Mouse (Mus musculus): ENCODE measurements around the gene Ahsa2. TPM values are rescaled to one million over a fixed set of nuclear protein-coding genes. Genes with fewer than 3 reads are reported as not detected.

The Ahsa2 gene
- total and polyA plus RNA-seq, 3 experiments: 51.0 to 69.4 (median 58.9) TPM

- TF ChIP-seq RAD21 (IDR thresholded peaks at IDR 0.05; ENCODE audit: low read depth, low read length): no peak
- TF ChIP-seq IRF4 (IDR thresholded peaks at IDR 0.05; ENCODE audit: low read depth, low read length): no peak
- no peak for TF ChIP-seq CHD1 (IDR thresholded peaks at IDR 0.05; ENCODE audit: low read depth, low read length)
- no peak for TF ChIP-seq POLR2AphosphoS2 (IDR thresholded peaks at IDR 0.05; ENCODE audit: low read depth, low read length)
- no peak for TF ChIP-seq JUN (IDR thresholded peaks at IDR 0.05; ENCODE audit: insufficient read depth, low read depth, low read length)
- no peak for TF ChIP-seq MAFK (IDR thresholded peaks at IDR 0.05; ENCODE audit: insufficient replicate concordance, low read length)
- TF ChIP-seq SIN3A (IDR thresholded peaks at IDR 0.05; ENCODE audit: low read length): no peak
- TF ChIP-seq HCFC1 (IDR thresholded peaks at IDR 0.05; ENCODE audit: low read depth, low read length): no peak
- TF ChIP-seq UBTF (IDR thresholded peaks at IDR 0.05; ENCODE audit: low read depth, low read length): no peak
- no peak for TF ChIP-seq KAT2A (IDR thresholded peaks at IDR 0.05; ENCODE audit: insufficient replicate concordance, low read length)
- TF ChIP-seq USF2 (conservative IDR thresholded peaks at IDR 0.05; ENCODE audit: low read depth, low read length): no peak
- no peak for TF ChIP-seq GABPA (IDR thresholded peaks at IDR 0.05; ENCODE audit: insufficient replicate concordance, low read depth, low read length)
- no peak for TF ChIP-seq MYC (IDR thresholded peaks at IDR 0.05; ENCODE audit: low read depth, low read length)
- TF ChIP-seq MXI1 (IDR thresholded peaks at IDR 0.05; ENCODE audit: low read depth, low read length): no peak
- in situ Hi-C loops (cut with MboI; ENCODE audit: low pct_ligation_motif_present, low pct_unique_long_range_greater_than_20kb, low sequenced_read_pairs) (no loop called here), dilution Hi-C loops (cut with MboI; ENCODE audit: extremely low pct_ligation_motif_present, extremely low pct_unique_long_range_greater_than_20kb, low sequenced_read_pairs) (no loop called here)
- DNase-seq (ENCODE audit: extremely low read depth): no peak
- H3K27me3 ChIP-seq (replicated peaks): peaks cover 1% of the 10 kb centered on the region
- no peak overlapping the region for H3K4me3 ChIP-seq (replicated peaks in 1 of 3; ENCODE audit: low read depth in 2 of 3, low read length in 2 of 3, poor library complexity in 1 of 3)
- no peaks in the 10 kb centered on the region for H3K36me3 ChIP-seq (replicated peaks in 1 of 2; ENCODE audit: control insufficient read depth in 1 of 2, insufficient read depth in 1 of 2, low read length in 1 of 2)
- H3K9ac ChIP-seq (ENCODE audit: insufficient read depth, low read depth): no peak overlapping the region
- peaks cover 2 to 4% of the 10 kb centered on the region in 2 experiments; a peak in 2 of 4 replicates for H3K4me1 ChIP-seq (ENCODE audit: control insufficient read depth in 1 of 2, insufficient read depth in 2 of 2)
- H3K4me2 ChIP-seq (ENCODE audit: insufficient read depth, low read depth, poor library complexity, severe bottlenecking): no peak overlapping the region
- no peaks in the 10 kb centered on the region for H3K79me2 ChIP-seq (replicated peaks; ENCODE audit: control insufficient read depth, extremely low read depth, insufficient read depth, poor library complexity, severe bottlenecking)
- H3K27ac ChIP-seq (ENCODE audit: insufficient read depth, low read depth): no peak overlapping the region
- H3K9me3 ChIP-seq (replicated peaks; ENCODE audit: low read length): no peaks in the 10 kb centered on the region
Measured at GRCm38 (mm10) chr11:23537446-23537845, 39.6 kb upstream of the Ahsa2 start.

- no peak for DNase-seq (ENCODE audit: extremely low read depth)
Measured at GRCm38 (mm10) chr11:23520473-23521205, 22.8 kb upstream of the Ahsa2 start, which contains the start of gene 1700093K21Rik. Gene 1700093K21Rik, minus strand, starts transcription at chr11:23521155.

More at GRCm38 (mm10) chr11:23520473-23521205, 22.8 kb upstream of the Ahsa2 start, which contains the start of gene 1700093K21Rik:
- H3K27me3 ChIP-seq (replicated peaks): no peaks in the 10 kb centered on the region
- H3K4me3 ChIP-seq (replicated peaks in 1 of 3; ENCODE audit: low read depth in 2 of 3, low read length in 2 of 3, poor library complexity in 1 of 3): no peak within 1 kb of the TSS
- no peaks in the 10 kb centered on the region for H3K79me2 ChIP-seq (replicated peaks; ENCODE audit: control insufficient read depth, extremely low read depth, insufficient read depth, poor library complexity, severe bottlenecking)
- peaks cover 2% of the 10 kb centered on the region for H3K9me3 ChIP-seq (replicated peaks; ENCODE audit: low read length)
- H3K27ac ChIP-seq (ENCODE audit: insufficient read depth, low read depth): no peak within 1 kb of the TSS
- H3K36me3 ChIP-seq (replicated peaks in 1 of 2; ENCODE audit: control insufficient read depth in 1 of 2, insufficient read depth in 1 of 2, low read length in 1 of 2): no peaks in the 10 kb centered on the region
- H3K9ac ChIP-seq (ENCODE audit: insufficient read depth, low read depth): no peak within 1 kb of the TSS
- H3K4me1 ChIP-seq (ENCODE audit: control insufficient read depth in 1 of 2, insufficient read depth in 2 of 2): no peaks in the 10 kb centered on the region
- dilution Hi-C loops (cut with MboI; ENCODE audit: extremely low pct_ligation_motif_present, extremely low pct_unique_long_range_greater_than_20kb, low sequenced_read_pairs) (no loop called here), in situ Hi-C loops (cut with MboI; ENCODE audit: low pct_ligation_motif_present, low pct_unique_long_range_greater_than_20kb, low sequenced_read_pairs) (no loop called here)
- no peak within 1 kb of the TSS for H3K4me2 ChIP-seq (ENCODE audit: insufficient read depth, low read depth, poor library complexity, severe bottlenecking)
- TF ChIP-seq RCOR1 (conservative IDR thresholded peaks at IDR 0.05; ENCODE audit: low read depth, low read length): no peak
- TF ChIP-seq BHLHE40 (IDR thresholded peaks at IDR 0.05; ENCODE audit: low read depth, low read length): no peak
- no peak for TF ChIP-seq MAFK (IDR thresholded peaks at IDR 0.05; ENCODE audit: insufficient replicate concordance, low read length)
- TF ChIP-seq CHD2 (IDR thresholded peaks at IDR 0.05; ENCODE audit: low read length): no peak
- no peak for TF ChIP-seq IRF4 (IDR thresholded peaks at IDR 0.05; ENCODE audit: low read depth, low read length)
- no peak for TF ChIP-seq TBP (conservative IDR thresholded peaks at IDR 0.05; ENCODE audit: low read depth, low read length)
- no peak for TF ChIP-seq ZMIZ1 (IDR thresholded peaks at IDR 0.05; ENCODE audit: low read depth, low read length)
- no peak for TF ChIP-seq MYC (IDR thresholded peaks at IDR 0.05; ENCODE audit: low read depth, low read length)
- TF ChIP-seq E2F4 (IDR thresholded peaks at IDR 0.05; ENCODE audit: insufficient replicate concordance, low read depth, low read length): no peak
- no peak for TF ChIP-seq NRF1 (IDR thresholded peaks at IDR 0.05; ENCODE audit: low read depth, low read length)
- TF ChIP-seq KAT2A (IDR thresholded peaks at IDR 0.05; ENCODE audit: insufficient replicate concordance, low read length): no peak

Measured in CH12.LX (cell line).